Mouse (Mus musculus): ENCODE data around the gene Meioc. TPM values are rescaled to one million over a fixed set of nuclear protein-coding genes. Genes with fewer than 3 reads are reported as not detected.

The Meioc gene
- polyA plus RNA-seq, 1 experiment from 2014 or later = 0.11 TPM

DNA sequence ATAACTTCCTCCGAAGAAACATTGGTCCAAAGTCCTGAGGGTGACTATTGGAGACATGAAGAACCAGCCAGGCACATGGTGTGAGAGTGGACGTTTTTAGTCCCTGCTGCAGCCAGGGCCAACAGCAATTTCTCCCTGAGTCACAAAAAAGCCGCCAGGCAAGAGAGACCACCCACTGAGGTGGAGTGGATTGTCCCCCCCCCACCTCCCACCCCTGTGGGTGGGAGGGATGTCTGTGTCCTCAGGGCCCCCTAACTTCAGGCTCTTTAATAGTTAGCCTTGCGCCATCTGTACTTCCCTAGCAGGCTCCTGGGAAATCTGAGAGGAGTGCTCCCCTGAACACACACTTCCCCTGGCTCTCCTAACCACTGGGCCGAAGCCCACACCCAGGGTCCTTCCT lies 32.3 kb upstream of the Meioc start:
- Histone ChIP-seq H3K36me3 (ENCODE audit: control insufficient read depth, insufficient read depth, low read length) (no peaks in the 10 kb centered on the region), H3K4me3 (ENCODE audit: low read depth, low read length) (no peak overlapping the region), H3K9me3 (ENCODE audit: control insufficient read depth, low read length) (no peaks in the 10 kb centered on the region), H3K4me2 (ENCODE audit: low read depth, low read length) (no peak overlapping the region), H3K27ac (ENCODE audit: low read depth, low read length) (no peak overlapping the region), H3K9ac (replicated peaks; ENCODE audit: low read depth, low read length) (no peak overlapping the region), H3K4me1 (ENCODE audit: control insufficient read depth, insufficient read depth, low read length) (no peaks in the 10 kb centered on the region), H3K27me3 (ENCODE audit: control insufficient read depth, insufficient read depth, low read length) (no peaks in the 10 kb centered on the region)
- ATAC-seq (ENCODE audit: low read depth) = no peak
- WGBS = 30% methylated on average over 5 of the region's 5 CpGs

- no peak overlapping the region for H3K9ac ChIP-seq (replicated peaks; ENCODE audit: low read depth, low read length)
- WGBS = 11% methylated on average over 10 of the region's 13 CpGs
- no peak overlapping the region for H3K4me3 ChIP-seq (ENCODE audit: low read depth, low read length)
- no peaks in the 10 kb centered on the region for H3K36me3 ChIP-seq (ENCODE audit: control insufficient read depth, insufficient read depth, low read length)
- no peaks in the 10 kb centered on the region for H3K27me3 ChIP-seq (ENCODE audit: control insufficient read depth, insufficient read depth, low read length)
- peak overlapping the region; percentile 20; the same call in 1 of the 2 replicates for H3K4me2 ChIP-seq (ENCODE audit: low read depth, low read length)
- ATAC-seq (ENCODE audit: low read depth) = no peak
- no peak overlapping the region for H3K27ac ChIP-seq (ENCODE audit: low read depth, low read length)
- no peaks in the 10 kb centered on the region for H3K4me1 ChIP-seq (ENCODE audit: control insufficient read depth, insufficient read depth, low read length)
- no peaks in the 10 kb centered on the region for H3K9me3 ChIP-seq (ENCODE audit: control insufficient read depth, low read length)
These were observed 30.8 kb upstream of the Meioc start for GRCm38 (mm10) chr11:102632725-102633124.

DNA sequence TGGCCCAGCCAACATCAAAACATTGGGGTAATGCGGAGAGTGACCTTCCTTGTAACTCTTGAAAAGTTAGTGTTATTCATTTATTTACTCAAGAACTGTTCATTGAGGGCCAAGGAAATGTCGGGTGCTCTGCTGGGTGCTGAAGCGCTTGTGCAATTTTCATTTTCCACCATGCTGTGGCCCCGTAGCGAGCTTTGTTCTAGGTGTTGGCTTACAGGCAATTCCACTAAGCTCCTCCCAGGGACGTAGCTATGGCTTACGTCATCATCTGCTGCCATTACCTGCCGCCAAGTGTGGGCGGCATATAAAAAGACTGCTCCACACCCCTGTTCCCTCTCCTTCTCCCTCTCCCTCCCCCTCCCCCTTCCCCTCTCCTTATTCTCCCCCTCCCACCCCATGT lies 30.1 kb upstream of the Meioc start:
- ATAC-seq (ENCODE audit: low read depth) = no peak
- 35% methylated on average over 9 of the region's 9 CpGs for WGBS
- H3K27me3 ChIP-seq (ENCODE audit: control insufficient read depth, insufficient read depth, low read length) = no peaks in the 10 kb centered on the region
- no peak overlapping the region for H3K9ac ChIP-seq (replicated peaks; ENCODE audit: low read depth, low read length)
- peak overlapping the region; percentile 20 for H3K4me2 ChIP-seq (ENCODE audit: low read depth, low read length)
- no peaks in the 10 kb centered on the region for H3K4me1 ChIP-seq (ENCODE audit: control insufficient read depth, insufficient read depth, low read length)
- H3K27ac ChIP-seq (ENCODE audit: low read depth, low read length) = no peak overlapping the region
- H3K36me3 ChIP-seq (ENCODE audit: control insufficient read depth, insufficient read depth, low read length) = no peaks in the 10 kb centered on the region
- H3K4me3 ChIP-seq (ENCODE audit: low read depth, low read length) = peak overlapping the region; percentile 7; the same call in 1 of the 2 replicates
- no peaks in the 10 kb centered on the region for H3K9me3 ChIP-seq (ENCODE audit: control insufficient read depth, low read length)

DNA sequence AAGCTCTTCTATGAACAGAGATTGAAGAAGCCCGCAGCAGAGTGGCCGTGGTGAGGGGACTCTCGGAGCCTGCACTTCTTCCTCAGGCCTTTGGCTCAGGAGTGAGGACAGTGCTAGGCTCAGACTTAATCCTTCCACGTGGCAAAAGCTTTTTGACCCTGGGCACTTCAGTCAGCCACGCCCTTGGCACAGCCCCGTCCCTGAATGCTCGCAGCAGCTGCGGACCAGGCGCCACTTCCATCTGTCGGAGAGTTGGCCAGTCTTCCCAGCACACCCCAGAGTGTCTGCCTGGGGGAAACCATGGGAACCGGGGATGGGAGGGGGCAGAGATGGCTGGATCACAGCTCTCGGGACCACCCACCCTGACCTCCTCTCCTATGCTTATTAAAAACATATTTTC lies 26.6 kb upstream of the Meioc start:
- WGBS = 48% methylated on average over 12 of the region's 12 CpGs
- no peak for ATAC-seq (ENCODE audit: low read depth)
- no peaks in the 10 kb centered on the region for H3K9me3 ChIP-seq (ENCODE audit: control insufficient read depth, low read length)
- no peaks in the 10 kb centered on the region for H3K27me3 ChIP-seq (ENCODE audit: control insufficient read depth, insufficient read depth, low read length)
- no peak overlapping the region for H3K9ac ChIP-seq (replicated peaks; ENCODE audit: low read depth, low read length)
- H3K4me3 ChIP-seq (ENCODE audit: low read depth, low read length) = no peak overlapping the region
- H3K36me3 ChIP-seq (ENCODE audit: control insufficient read depth, insufficient read depth, low read length) = no peaks in the 10 kb centered on the region
- no peaks in the 10 kb centered on the region for H3K4me1 ChIP-seq (ENCODE audit: control insufficient read depth, insufficient read depth, low read length)
- no peak overlapping the region for H3K27ac ChIP-seq (ENCODE audit: low read depth, low read length)
- no peak overlapping the region for H3K4me2 ChIP-seq (ENCODE audit: low read depth, low read length)

- H3K9me3 ChIP-seq (ENCODE audit: control insufficient read depth, low read length) = no peaks in the 10 kb centered on the region
- H3K27me3 ChIP-seq (ENCODE audit: control insufficient read depth, insufficient read depth, low read length) = no peaks in the 10 kb centered on the region
- 70% methylated on average over 10 of the region's 10 CpGs for WGBS
- no peak overlapping the region for H3K4me3 ChIP-seq (ENCODE audit: low read depth, low read length)
- H3K9ac ChIP-seq (replicated peaks; ENCODE audit: low read depth, low read length) = no peak overlapping the region
- H3K4me2 ChIP-seq (ENCODE audit: low read depth, low read length) = no peak overlapping the region
- no peaks in the 10 kb centered on the region for H3K4me1 ChIP-seq (ENCODE audit: control insufficient read depth, insufficient read depth, low read length)
- no peak overlapping the region for H3K27ac ChIP-seq (ENCODE audit: low read depth, low read length)
- ATAC-seq (ENCODE audit: low read depth) = no peak
- no peaks in the 10 kb centered on the region for H3K36me3 ChIP-seq (ENCODE audit: control insufficient read depth, insufficient read depth, low read length)
These were observed 19.6 kb upstream of the Meioc start for GRCm38 (mm10) chr11:102643891-102644382.

GRCm38 (mm10) chr11:102646226-102646625 lies 17.3 kb upstream of the Meioc start:
- WGBS = 87% methylated on average over 13 of the region's 13 CpGs
- Histone ChIP-seq H3K4me1 (ENCODE audit: control insufficient read depth, insufficient read depth, low read length) (no peaks in the 10 kb centered on the region), H3K27me3 (ENCODE audit: control insufficient read depth, insufficient read depth, low read length) (no peaks in the 10 kb centered on the region), H3K9ac (replicated peaks; ENCODE audit: low read depth, low read length) (no peak overlapping the region), H3K4me3 (ENCODE audit: low read depth, low read length) (no peak overlapping the region), H3K27ac (ENCODE audit: low read depth, low read length) (no peak overlapping the region), H3K9me3 (ENCODE audit: control insufficient read depth, low read length) (no peaks in the 10 kb centered on the region), H3K4me2 (ENCODE audit: low read depth, low read length) (no peak overlapping the region), H3K36me3 (ENCODE audit: control insufficient read depth, insufficient read depth, low read length) (no peaks in the 10 kb centered on the region)
- no peak for ATAC-seq (ENCODE audit: low read depth)

GRCm38 (mm10) chr11:102647885-102648284 lies 15.6 kb upstream of the Meioc start:
- H3K4me2 ChIP-seq (ENCODE audit: low read depth, low read length) = no peak overlapping the region
- ATAC-seq (ENCODE audit: low read depth) = no peak
- H3K9ac ChIP-seq (replicated peaks; ENCODE audit: low read depth, low read length) = no peak overlapping the region
- 82% methylated on average over 12 of the region's 12 CpGs for WGBS
- no peak overlapping the region for H3K4me3 ChIP-seq (ENCODE audit: low read depth, low read length)
- H3K27me3 ChIP-seq (ENCODE audit: control insufficient read depth, insufficient read depth, low read length) = no peaks in the 10 kb centered on the region
- H3K36me3 ChIP-seq (ENCODE audit: control insufficient read depth, insufficient read depth, low read length) = no peaks in the 10 kb centered on the region
- H3K27ac ChIP-seq (ENCODE audit: low read depth, low read length) = no peak overlapping the region
- H3K4me1 ChIP-seq (ENCODE audit: control insufficient read depth, insufficient read depth, low read length) = no peaks in the 10 kb centered on the region
- no peaks in the 10 kb centered on the region for H3K9me3 ChIP-seq (ENCODE audit: control insufficient read depth, low read length)

DNA sequence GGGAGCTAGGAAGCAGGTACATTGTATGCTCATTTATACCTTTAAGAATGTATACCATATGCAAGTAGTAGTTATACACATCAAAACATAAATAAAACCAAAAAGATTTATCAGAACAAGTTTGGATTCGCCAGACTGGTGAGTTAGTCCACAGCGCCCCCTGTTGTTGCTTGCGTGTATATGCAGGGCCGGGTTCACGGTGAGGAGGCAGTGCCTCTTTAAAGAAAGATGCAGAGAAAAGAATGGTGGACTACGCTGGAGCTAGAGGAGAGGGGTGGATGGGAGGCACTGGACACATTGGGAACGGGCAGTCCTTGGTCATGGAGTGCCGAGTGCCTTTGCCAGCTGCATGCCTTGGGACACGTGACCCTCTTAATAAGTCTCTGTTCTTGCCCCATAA lies 12.1 kb upstream of the Meioc start:
- Histone ChIP-seq H3K27me3 (ENCODE audit: control insufficient read depth, insufficient read depth, low read length) (no peaks in the 10 kb centered on the region), H3K36me3 (ENCODE audit: control insufficient read depth, insufficient read depth, low read length) (no peaks in the 10 kb centered on the region), H3K9me3 (ENCODE audit: control insufficient read depth, low read length) (no peaks in the 10 kb centered on the region), H3K4me1 (ENCODE audit: control insufficient read depth, insufficient read depth, low read length) (no peaks in the 10 kb centered on the region), H3K27ac (ENCODE audit: low read depth, low read length) (no peak overlapping the region), H3K9ac (replicated peaks; ENCODE audit: low read depth, low read length) (no peak overlapping the region), H3K4me3 (ENCODE audit: low read depth, low read length) (no peak overlapping the region), H3K4me2 (ENCODE audit: low read depth, low read length) (no peak overlapping the region)
- ATAC-seq (ENCODE audit: low read depth) = no peak
- WGBS = 6% methylated on average over 9 of the region's 9 CpGs

DNA sequence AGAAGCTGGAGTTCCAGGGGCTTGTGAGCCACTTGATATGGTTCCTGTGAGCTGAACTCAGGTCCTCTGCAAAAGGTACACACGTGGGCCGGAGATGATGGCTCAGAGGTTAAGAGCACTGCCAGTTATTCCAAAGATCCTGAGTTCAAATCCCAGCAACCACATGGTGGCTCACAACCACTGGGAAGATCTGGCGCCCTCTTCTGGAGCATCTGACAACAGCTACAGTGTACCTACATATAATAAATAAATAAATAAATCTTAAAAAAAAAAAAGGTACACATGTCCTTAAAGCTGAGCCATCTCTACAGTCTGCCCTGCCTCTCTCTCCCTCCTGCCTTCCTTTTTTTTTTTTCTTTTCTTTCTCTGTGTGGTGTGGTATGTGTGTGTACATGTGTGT lies 10.7 kb upstream of the Meioc start:
- H3K9me3 ChIP-seq (ENCODE audit: control insufficient read depth, low read length) = no peaks in the 10 kb centered on the region
- H3K27me3 ChIP-seq (ENCODE audit: control insufficient read depth, insufficient read depth, low read length) = no peaks in the 10 kb centered on the region
- H3K36me3 ChIP-seq (ENCODE audit: control insufficient read depth, insufficient read depth, low read length) = no peaks in the 10 kb centered on the region
- ATAC-seq (ENCODE audit: low read depth) = no peak
- no peak overlapping the region for H3K9ac ChIP-seq (replicated peaks; ENCODE audit: low read depth, low read length)
- H3K4me1 ChIP-seq (ENCODE audit: control insufficient read depth, insufficient read depth, low read length) = no peaks in the 10 kb centered on the region
- H3K4me3 ChIP-seq (ENCODE audit: low read depth, low read length) = no peak overlapping the region
- WGBS = 73% methylated on average over 3 of the region's 3 CpGs
- no peak overlapping the region for H3K4me2 ChIP-seq (ENCODE audit: low read depth, low read length)
- no peak overlapping the region for H3K27ac ChIP-seq (ENCODE audit: low read depth, low read length)

DNA sequence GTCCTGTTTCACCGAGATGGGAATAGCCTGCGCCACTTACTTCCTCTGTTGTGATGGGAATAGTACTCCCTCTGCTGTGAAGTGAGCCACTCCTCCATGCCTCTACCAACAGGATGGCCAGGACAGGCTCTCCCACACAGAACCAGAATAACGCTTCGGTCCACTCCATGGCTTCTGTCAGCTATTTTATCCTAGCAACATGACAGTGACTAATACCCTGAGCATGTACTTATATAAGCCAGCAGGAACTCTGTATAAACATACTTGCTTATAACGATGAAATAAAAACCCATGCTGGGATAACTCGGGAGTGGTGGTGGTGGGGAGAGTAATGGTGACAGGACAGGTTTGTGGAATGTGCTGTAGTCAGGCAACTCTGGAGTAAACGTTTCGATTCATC lies 7.6 kb upstream of the Meioc start:
- Histone ChIP-seq H3K27ac (ENCODE audit: low read depth, low read length) (no peak overlapping the region), H3K27me3 (ENCODE audit: control insufficient read depth, insufficient read depth, low read length) (no peaks in the 10 kb centered on the region), H3K4me3 (ENCODE audit: low read depth, low read length) (no peak overlapping the region), H3K9me3 (ENCODE audit: control insufficient read depth, low read length) (no peaks in the 10 kb centered on the region), H3K9ac (replicated peaks; ENCODE audit: low read depth, low read length) (no peak overlapping the region), H3K4me2 (ENCODE audit: low read depth, low read length) (no peak overlapping the region), H3K4me1 (ENCODE audit: control insufficient read depth, insufficient read depth, low read length) (no peaks in the 10 kb centered on the region), H3K36me3 (ENCODE audit: control insufficient read depth, insufficient read depth, low read length) (no peaks in the 10 kb centered on the region)
- no peak for ATAC-seq (ENCODE audit: low read depth)
- WGBS = 74% methylated on average over 8 of the region's 8 CpGs
